Mouse (Mus musculus): ENCODE measurements around the gene Mecom.

The Mecom gene

DNA sequence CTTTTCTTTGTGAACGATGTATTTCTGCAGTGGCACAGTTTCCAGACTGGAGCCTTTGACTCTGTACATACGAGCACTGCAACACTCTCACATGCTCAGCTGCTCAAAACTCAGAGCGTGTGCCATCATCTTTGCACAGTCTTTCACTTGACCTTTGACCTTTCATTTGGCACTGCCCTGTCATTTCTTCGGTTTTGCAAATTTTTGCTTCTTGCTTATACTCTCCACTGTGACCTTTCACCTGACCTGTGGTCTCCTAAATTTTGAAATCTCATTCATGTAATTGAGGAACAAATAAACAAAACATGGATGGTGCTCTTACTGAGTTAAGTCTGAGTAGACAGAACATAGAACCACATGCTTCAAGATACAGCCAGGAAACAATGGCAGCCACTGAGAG lies 446.7 kb downstream of the Mecom start:
- no peak for DNase-seq (ENCODE audit: low spot score)

DNA sequence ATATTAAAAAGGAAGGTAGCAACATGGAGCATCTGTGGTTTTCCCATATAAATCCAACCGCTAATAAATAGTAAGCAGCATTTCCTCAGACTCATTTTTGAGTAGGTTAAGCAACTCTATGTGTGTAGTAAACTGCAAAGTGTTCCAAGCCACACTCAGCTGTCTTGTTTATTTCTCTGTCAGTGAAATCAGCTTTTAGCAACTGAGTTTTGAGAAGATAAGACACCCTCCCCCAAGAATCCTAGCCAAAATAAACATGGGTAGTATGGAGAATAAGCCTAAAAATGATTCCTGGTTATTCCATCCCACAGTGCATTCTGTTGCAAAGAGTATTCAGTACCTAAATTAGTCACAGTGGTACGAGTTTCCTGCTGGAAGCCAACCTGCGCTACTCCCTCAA lies 450.1 kb downstream of the Mecom start:
- no peak for DNase-seq (ENCODE audit: low spot score)

DNA sequence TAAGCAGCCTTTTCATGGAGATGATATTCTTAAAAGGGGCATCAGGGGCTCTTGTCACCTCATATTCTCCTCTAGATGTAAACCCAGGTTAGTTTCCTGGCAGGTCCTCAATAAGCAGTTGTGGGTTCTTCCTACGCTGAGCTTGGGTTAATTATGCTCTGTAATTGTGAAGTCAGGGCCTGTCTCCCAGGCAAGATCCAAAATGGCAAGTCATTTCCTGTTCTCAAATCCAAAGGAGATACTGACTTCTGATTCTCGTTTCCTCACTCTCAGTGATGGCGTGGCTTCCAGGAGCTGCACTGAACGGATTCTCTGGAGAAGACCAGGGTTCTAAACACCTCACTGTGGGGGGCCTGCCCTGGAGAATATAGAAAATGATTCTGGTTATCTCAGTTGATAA lies 450.7 kb downstream of the Mecom start:
- DNase-seq (ENCODE audit: low spot score) = no peak

DNA sequence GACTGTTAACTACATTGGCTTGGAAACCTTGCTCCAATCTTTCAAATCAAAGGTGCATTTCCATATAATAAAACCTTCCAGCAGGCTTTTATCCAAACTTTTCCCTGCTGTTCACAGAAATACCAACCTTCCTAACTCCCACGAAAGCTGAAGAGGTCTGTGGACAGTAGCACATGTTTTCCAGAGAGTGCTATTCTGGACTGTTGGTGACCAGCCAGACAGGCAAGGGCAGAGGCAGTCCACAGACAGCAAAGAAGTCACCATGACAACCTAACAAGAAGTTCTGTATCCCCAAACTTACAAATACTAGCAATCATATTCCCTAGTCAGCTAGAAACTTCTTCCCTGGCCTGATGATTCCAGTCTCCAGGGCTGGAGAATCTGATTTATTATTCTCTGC lies 454.8 kb downstream of the Mecom start:
- no peak for DNase-seq (ENCODE audit: low spot score)

DNA sequence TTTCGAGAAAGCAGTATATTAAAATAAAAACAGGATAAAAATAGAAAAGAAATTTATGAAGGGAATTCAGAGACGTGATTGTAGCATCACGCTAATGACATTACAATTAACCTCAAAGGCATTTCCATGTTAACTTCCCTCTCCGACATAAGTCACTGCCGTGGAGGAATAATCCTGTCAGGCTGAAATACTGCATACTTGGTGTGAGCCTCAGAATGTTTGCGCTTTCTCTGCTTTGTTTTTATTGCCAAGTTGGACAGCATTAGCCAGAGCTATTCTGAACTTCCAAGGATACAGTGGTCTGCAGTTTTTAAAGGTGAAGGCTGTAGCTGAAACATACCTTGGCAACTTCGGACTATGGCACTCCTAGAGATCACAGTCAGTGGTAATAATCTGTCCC lies 455.3 kb downstream of the Mecom start:
- no peak for DNase-seq (ENCODE audit: low spot score)

DNA sequence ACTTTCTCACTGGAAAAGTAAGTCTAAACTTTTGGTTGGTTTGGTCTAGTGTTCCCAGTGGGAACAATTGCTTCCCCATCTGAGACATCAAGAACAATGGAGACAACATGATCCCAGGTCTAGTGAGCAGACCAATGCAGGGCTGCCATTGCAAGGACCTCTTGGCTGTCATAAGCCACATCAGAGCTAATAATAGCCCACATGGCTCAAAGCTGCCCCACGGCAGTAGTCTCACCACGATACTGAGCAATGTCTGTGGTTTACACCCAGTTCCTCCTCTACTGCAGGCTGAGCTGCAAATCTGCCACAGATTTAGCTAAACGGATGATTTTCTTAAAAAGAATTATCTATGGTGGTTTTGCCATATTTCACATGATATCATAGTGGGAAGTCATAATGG lies 455.9 kb downstream of the Mecom start:
- no peak for DNase-seq (ENCODE audit: low spot score)

DNA sequence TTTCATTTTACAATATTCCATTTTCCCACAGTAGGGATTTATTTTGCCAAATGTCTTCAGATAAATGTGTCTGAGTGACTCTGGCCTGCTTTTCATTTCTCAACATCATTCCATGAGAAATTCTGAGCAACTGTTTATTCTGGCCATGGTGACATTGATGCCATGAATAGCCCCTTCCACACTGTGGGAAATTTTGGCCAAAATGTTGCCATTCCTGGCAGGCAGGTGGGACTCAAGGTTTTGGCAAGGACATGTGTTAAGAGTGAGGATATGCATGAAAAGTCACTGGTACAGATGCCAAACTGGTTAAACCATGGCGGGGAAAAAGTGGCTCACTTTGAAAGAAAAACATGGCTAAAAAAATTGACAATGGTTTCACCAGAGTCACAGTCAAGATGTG lies 456.4 kb downstream of the Mecom start:
- DNase-seq (ENCODE audit: low spot score) = no peak

DNA sequence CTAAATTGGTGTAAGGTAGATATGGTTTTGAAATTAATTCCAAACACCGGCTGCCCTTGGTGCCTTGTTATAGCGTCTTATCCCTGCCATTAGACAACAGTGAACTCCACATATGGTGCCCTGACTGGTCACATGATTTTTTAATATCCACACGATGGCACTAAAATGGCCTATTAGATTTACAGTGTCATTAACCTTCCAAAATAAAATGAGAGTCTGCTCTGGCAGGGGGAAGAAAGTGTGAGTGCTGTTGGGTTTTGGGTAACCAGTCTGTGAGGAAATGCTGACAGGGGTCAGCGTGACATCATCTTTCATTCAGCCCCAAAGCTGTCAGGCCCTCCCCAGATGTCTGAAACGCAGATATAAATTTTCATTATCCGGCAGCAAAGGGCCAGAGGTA lies 461.7 kb downstream of the Mecom start:
- no peak for DNase-seq (ENCODE audit: low spot score)

DNA sequence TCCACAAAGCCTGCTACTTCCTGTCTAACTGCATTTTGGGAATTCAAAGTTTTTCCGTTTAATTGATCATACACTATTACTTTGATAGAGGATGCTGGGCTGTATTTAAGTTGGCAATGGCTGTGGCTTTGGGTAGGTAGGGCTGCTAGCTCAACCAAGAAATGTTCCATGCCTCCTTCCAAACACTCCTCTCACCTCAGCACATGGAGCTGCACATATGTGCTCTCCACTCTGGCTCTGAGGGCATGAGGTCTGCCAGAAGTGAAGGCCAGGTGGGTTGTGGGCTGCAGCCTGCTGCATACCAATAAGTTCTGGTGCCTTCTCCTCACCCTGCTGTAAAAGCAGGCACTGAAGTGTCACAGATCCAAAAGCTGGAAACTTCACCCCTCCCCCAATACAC lies 464.0 kb downstream of the Mecom start:
- no peak for DNase-seq (ENCODE audit: low spot score)

DNA sequence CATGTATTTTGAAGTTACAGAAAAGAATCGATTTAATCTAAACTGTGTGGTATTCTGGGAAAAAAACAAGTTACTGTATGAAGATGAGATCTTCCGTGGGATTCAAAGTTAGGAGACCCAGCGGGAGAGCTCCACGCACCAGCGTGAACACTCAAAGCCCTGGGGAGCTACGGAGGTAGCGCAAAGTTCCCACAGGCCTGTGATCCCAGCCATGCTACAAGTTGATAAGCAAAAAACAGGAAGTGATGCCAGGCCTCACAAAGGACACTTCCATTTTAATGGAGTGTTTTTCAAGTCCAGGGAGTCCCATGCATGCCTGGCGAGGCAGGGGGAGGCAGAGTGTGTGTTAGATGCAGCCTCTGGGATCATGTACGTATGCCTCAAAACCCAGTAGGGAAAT lies 464.5 kb downstream of the Mecom start:
- DNase-seq (ENCODE audit: low spot score) = no peak

DNA sequence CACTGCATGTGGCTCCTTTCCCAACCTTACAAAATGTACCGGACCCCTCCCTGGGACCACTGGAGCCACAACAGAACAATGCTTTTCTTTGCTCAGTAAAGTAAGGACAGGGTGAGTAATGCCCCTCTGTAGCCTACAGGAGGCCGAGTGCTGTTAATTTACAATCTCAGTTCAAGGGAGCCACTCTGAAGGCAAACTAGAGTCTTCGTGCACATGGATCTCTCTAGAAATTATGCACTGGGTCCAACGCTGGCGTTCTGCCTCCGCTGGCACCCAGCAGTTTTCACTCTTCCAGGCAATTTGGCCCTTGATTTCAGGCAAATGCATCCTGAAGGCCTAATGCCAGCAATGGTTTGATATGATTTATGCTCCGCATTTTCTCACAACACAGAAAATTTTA lies 467.0 kb downstream of the Mecom start:
- peak; percentile 8 for DNase-seq (ENCODE audit: low spot score)

DNA sequence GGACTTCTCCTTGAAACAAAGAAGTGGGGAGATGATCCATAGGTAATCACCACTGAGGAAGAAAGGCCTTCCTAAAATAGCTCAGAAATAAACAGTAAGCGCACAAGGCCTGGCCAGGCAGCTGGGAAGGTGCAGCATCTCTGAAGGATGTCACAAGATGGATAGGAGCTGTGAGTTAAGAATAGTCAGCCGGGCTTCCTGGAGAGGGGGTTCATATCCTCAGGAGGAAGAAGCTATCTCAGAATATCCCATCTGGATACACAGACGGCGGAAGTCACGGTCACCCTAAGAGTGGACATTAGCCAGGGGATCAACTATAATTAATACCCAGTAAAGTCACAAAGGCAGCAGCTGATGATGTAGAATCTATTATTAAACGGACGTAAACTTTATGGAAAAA lies 471.3 kb downstream of the Mecom start:
- DNase-seq (ENCODE audit: low spot score) = no peak

DNA sequence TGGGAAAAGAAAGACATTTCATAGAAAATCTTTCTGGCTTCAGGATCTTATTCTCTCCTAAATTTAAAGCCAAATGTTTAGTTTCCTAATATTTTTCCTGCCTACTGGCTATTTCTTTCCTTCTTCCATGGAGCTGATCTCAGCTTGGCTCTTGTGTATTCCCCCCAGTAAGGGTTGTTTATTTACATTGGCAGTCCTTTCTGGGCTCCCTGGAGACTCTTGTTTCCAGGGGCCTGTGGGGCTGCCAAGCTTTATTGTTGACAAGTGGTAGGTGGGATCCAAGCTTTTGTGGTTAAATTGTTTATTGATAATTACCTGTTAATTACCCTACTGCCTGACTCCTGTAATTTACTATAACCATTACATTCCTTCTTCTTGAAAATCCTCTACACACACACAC lies 476.5 kb downstream of the Mecom start:
- no peak for DNase-seq (ENCODE audit: low spot score)

DNA sequence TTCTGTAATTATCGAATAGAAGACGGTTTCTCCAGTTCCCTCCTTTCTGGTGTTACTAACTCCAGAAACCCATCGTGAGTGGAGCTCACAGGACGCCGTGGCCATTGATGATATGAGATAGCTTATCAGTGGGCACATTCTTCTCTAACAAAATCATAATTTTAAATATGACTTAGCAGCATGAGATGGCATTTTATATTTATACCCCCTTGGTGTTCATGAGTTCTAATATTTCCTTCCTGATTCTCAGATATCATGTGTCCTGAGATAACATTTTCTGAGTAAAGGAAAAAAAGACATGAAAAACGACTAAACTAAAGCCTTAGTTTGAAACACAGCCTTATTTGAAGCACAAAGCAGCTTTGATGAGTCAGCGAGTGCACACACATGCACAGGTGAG lies 481.3 kb downstream of the Mecom start:
- DNase-seq (ENCODE audit: low spot score) = no peak

DNA sequence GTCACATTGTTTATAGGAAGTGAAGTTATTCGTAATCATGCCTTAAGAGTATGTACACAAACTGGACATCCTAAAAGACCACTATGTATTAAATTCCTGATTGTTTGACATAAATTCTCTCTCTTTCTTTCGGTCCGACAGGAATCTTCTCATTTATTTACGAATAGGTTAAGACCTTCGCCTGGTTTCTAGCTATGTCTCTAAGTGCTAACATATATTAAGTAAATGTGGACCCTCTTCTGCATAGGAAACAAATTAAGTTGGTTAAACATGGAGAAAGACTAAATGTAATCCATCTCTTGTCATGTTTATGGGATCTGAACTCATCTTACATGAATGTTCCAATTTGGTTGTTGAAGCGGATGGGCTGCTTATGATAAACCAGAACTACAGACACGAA lies 487.8 kb downstream of the Mecom start:
- DNase-seq (ENCODE audit: low spot score) = no peak

DNA sequence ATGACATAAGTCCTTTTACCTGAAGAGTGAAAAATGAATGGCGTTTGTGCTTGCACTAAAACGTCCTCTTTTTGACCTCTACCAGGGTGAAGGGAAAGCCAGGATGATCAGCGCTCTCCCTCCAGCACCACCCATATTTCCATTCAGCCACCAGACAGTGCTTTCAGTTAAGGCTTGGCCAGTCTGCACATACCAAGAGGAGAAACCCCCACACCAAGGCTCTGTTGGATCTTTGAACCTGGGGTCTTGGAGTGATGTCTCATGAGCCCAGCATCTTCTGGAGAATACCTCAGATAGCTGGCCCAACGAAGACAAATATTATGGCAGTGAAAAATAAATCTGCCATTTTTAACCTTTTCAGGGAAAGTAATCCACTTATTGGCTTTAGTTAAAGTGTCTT lies 488.2 kb downstream of the Mecom start:
- DNase-seq (ENCODE audit: low spot score) = no peak

DNA sequence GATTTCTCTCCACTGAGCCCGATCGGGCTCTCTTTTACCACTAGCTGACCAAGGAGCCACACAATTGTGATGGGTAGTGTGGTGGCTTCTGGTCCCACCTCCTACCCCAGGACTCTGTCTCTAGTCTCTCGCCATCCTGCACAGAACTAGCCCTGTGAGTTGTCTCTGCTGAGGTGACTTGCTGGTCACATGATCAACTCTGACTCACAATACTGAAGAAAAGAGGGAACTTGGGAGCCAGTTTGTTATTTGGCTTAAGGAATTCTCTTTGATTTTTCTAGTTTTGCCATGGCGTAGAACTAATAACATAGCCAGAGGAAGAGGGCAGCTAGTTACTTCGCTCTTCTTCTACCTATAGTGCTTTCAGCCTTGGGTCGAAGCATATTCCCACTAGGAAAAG lies 496.5 kb downstream of the Mecom start:
- DNase-seq (ENCODE audit: low spot score) = no peak

DNA sequence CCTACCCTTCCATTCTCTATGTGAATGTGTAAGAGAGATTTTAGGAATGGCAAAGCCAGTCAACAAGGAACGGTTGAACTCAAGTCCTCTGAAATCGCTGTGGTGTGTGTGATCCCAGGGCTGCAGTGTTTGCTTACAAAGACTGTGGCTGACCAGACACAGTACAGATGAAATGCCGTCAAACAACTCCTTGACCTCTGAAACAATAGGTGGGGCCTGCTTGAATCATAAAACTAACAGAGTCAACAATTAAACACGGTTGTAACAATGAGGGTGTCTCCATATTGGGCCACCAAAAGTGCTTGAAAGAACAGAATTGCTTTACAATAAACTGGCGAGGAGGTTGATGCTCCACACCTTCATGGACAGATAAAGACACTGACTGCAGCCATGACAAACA lies 497.0 kb downstream of the Mecom start:
- no peak for DNase-seq (ENCODE audit: low spot score)

DNA sequence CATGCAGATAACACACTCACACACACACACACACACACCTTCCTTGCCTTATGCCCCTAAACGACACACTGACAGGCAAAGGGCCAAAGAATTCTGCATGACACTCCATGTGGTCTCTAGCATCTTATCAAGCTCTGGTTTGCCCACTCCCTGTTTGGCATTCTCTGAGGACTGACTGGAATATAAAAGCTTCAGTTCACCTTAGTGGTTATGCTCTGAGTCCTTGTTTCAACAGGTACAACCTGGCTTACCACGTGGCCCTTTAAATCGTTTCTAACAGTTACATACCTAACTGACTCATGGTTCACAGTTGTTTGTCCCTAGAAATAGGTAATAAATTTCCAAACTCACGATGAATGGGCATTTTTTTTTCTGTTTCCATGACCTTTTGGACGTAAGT lies 499.0 kb downstream of the Mecom start:
- no peak for DNase-seq (ENCODE audit: low spot score)

DNA sequence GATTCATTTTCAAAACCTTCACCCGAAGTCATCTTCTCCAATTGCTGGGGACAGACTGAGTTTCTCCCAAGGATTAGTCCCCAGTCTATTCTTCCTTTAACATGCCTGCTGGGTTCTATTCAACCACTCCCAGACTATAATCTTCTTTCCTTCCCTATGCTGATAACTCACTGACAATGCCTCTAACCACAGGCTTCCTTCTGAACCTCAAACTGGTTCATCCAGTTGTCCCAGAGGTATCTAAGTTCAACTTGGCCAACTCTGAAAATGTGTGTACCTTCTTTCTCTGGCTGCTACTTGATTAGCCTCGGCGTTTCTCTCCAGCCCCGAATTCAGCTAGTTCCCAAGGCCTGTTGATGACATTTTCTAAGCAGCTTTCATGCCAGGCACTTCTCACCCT lies 499.7 kb downstream of the Mecom start:
- DNase-seq (ENCODE audit: low spot score) = no peak

DNA sequence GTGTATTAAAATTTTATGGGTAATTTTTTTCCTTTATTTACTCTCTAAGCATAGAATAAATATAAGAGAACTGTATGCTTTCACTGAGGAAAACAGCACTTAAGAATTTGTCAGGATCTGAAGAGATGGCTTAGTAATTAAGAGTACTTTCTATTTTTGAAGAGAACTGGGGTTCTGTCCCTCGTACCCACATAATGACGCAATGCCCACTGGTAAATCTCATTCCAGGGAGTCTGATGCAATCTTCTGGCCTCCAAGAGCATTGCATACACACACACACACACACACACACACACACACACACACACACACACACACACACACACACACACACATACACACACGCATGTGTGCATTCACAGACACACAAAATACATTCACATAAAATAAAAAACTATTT lies 504.3 kb downstream of the Mecom start:
- no peak for DNase-seq (ENCODE audit: low spot score)

DNA sequence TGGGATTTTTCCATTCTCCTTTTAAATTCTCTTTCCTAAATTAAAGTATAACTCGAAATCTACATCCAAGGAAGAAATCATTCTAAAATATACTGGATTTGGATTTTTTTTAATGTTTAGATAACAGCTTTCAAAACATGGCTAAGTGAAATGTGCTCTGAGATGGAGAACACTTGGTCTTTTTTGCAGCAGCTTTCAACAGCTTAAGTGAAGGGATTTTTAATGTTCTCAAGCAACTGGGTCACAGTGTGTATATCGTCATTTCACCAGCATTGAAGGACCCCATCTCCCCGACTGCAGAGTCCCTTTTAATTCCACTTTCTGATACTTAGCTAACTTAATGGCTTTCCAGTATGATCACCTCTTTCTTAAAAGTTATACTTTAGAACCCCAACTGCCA lies 509.3 kb downstream of the Mecom start:
- DNase-seq (ENCODE audit: low spot score) = no peak

DNA sequence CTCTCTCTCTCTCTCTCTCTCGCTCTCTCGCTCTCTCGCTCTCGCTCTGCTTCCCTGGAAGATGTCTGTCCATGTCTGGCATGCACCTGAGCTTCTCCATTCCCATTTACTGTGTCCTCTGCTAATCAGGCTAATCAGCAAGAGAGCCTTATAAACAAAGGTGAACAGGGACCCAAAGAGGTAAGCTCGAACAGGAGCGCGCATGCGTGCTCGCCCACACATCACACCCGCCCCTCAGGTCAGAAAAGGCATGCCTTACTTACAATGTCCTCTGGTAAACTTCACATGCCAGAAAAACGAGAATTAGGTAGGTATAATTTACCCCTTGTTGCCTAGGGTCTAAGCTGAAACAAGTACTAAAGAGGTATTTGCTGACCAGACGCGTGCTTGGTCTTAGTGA lies 527.8 kb downstream of the Mecom start:
- DNase-seq (ENCODE audit: low spot score) = no peak

DNA sequence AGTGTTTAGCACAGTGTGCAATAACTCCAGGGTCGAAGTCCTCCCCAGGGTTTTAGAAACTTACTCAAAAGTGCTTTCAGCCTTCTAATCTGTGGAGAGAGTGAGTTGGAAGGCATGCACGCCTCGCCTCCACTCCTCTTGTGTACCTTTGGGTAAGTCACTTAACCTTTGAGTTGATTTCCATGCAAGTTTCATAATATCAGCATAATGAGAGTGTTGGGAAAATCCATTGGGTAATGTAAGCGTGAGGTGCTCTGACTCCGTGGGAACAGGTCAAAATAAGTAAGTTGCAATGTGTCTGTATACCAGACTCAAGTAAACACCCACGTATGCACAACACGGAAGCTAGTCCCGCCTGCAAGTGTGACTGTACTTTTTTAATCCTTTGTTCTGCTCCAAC lies 528.4 kb downstream of the Mecom start:
- no peak for DNase-seq (ENCODE audit: low spot score)

DNA sequence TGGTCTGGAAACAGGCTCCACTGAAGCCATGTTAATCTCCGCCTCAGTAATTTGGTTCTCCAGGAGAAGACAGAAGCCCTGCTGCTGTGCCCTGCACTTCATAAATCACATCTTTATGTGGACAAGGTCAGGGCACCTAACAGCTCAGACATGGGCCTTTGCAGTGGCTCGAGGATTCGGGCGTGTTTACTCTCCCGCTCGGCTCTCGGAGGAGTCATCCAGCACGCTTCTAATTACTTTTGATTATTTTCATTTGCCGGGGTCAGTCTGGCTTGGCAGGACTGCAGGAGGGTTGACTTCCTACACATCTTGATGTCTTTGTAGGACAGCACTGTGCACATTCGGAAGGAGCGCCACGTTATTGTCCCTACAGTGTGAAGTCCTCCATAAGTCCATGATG lies 529.6 kb downstream of the Mecom start:
- DNase-seq (ENCODE audit: low spot score) = no peak

DNA sequence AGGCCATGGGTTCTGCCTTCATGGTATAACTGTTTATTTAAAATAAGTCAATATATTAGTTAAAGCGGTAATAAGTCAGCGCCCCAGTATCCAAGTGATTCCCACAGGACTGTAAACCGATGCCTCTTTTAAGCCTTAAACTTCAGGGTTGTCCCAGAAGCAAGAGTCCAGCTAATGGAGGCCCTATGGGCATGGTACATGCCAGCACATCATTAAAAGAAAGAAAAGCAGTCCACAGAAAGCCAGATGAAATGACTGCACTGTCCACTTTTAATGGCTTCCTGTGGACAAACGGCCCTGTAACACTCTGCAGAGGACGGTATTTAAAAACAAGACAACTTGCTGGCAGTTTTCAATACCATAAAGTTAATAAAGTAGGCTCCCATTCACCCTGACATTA lies 531.0 kb downstream of the Mecom start:
- no peak for DNase-seq (ENCODE audit: low spot score)

Measured in ovary, postnatal 36 days (tissue).